Mouse (Mus musculus): ENCODE measurements around the gene BC025920.

DNA sequence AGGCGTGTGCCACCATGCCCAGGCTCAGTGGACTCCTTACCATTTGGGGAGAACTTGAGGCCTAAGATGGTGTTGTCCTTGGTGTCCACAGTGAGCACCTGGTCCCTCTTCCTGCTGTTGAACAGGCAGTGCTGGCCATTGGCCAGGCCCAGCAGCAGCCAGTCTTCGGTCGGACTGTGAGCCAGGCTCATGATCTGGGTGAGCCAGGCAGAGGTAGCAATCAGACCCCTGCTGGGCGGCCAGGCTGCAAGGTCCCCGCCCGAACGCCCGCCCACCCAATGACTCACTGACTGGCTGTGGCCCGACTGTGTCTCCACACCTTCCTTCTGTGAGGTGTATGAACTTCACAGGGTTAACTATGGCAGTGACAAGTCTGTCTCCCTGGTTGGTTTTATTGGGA, 14.2 kb upstream of the BC025920 start:
- no peak for TF ChIP-seq CTCF (conservative IDR thresholded peaks at IDR 0.05 in 1 of 2, IDR thresholded peaks at IDR 0.05 in 1 of 2; ENCODE audit: low read depth in 2 of 2, low read length in 2 of 2)
- no peak for TF ChIP-seq EP300 (IDR thresholded peaks at IDR 0.05; ENCODE audit: low read length)
- TF ChIP-seq BHLHE40 (IDR thresholded peaks at IDR 0.05; ENCODE audit: low read depth, low read length): no peak
- no peak for TF ChIP-seq NRF1 (IDR thresholded peaks at IDR 0.05; ENCODE audit: low read depth, low read length)
- TF ChIP-seq POLR2A (IDR thresholded peaks at IDR 0.05; ENCODE audit: low read depth, low read length): no peak
- no peak for TF ChIP-seq ZNF384 (IDR thresholded peaks at IDR 0.05; ENCODE audit: low read depth, low read length)
- TF ChIP-seq RCOR1 (conservative IDR thresholded peaks at IDR 0.05; ENCODE audit: low read depth, low read length): no peak
- TF ChIP-seq E2F4 (IDR thresholded peaks at IDR 0.05; ENCODE audit: insufficient replicate concordance, low read depth, low read length): no peak
- no peak for TF ChIP-seq NELFE (IDR thresholded peaks at IDR 0.05; ENCODE audit: low read depth, low read length)
- no peak for TF ChIP-seq MAFK (IDR thresholded peaks at IDR 0.05; ENCODE audit: insufficient replicate concordance, low read length)
- TF ChIP-seq USF2 (conservative IDR thresholded peaks at IDR 0.05; ENCODE audit: low read depth, low read length): no peak
- TF ChIP-seq PAX5 (IDR thresholded peaks at IDR 0.05; ENCODE audit: low read length): no peak

Measured in CH12.LX (cell line).